Mouse (Mus musculus): ENCODE results near the gene Gm6268. TPM values are rescaled to one million over a fixed set of nuclear protein-coding genes. Genes with fewer than 3 reads are reported as not detected.

Gene Gm6268
- not detected in 2 replicates for total RNA-seq (2012; rRNA removed)
- not detected for polyA plus RNA-seq (2012; ENCODE audit: insufficient read depth in 1 of 2, insufficient read length in 2 of 2, low read depth in 1 of 2, low replicate concordance in 2 of 2, missing spikeins in 1 of 2)

GRCm38 (mm10) chrX:36400980-36401379 lies at the start of gene Gm6268:
Gene Gm6268, plus strand, starts transcription at chrX:36401280.
- Histone ChIP-seq H3K4me3 (ENCODE audit: control insufficient read depth in 1 of 2, insufficient read depth in 1 of 2, low read depth in 2 of 2, low read length in 2 of 2) (no peak within 1 kb of the TSS), H3K27me3 (ENCODE audit: control insufficient read depth in 1 of 2, insufficient read depth in 2 of 2, low read length in 2 of 2) (no peaks in the 10 kb centered on the region; a peak in 1 of 4 replicates), H3K27ac (ENCODE audit: control insufficient read depth, low read depth, low read length) (no peak within 1 kb of the TSS), H3K79me2 (ENCODE audit: control insufficient read depth, insufficient read depth, low read length, poor library complexity) (no peaks in the 10 kb centered on the region), H3K9ac (ENCODE audit: control insufficient read depth, low read depth, low read length, poor library complexity, severe bottlenecking) (no peak within 1 kb of the TSS), H3K4me1 (ENCODE audit: control insufficient read depth in 1 of 2, insufficient read depth in 2 of 2, low read length in 2 of 2) (no peaks in the 10 kb centered on the region), H3K9me3 (replicated peaks; ENCODE audit: insufficient read depth, low read length) (no peaks in the 10 kb centered on the region), H3K36me3 (ENCODE audit: control insufficient read depth in 1 of 2, insufficient read depth in 2 of 2, low read length in 2 of 2) (no peaks in the 10 kb centered on the region)
- DNase-seq (ENCODE audit: low read depth, low spot score): no peak
- TF ChIP-seq RCOR1 (IDR thresholded peaks at IDR 0.05; ENCODE audit: low read depth, low read length) (no peak), GABPA (IDR thresholded peaks at IDR 0.05; ENCODE audit: low read depth, low read length) (no peak), MXI1 (IDR thresholded peaks at IDR 0.05; ENCODE audit: low read depth, low read length) (no peak), GATA1 (IDR thresholded peaks at IDR 0.05; ENCODE audit: low read depth, low read length) (no peak), MAZ (IDR thresholded peaks at IDR 0.05; ENCODE audit: low read depth, low read length) (no peak)

GRCm38 (mm10) chrX:36352446-36352845 lies 48.6 kb upstream of the Gm6268 start:
- no peak overlapping the region for H3K4me3 ChIP-seq (ENCODE audit: control insufficient read depth in 1 of 2, insufficient read depth in 1 of 2, low read depth in 2 of 2, low read length in 2 of 2)
- H3K79me2 ChIP-seq (ENCODE audit: control insufficient read depth, insufficient read depth, low read length, poor library complexity): no peaks in the 10 kb centered on the region
- H3K27ac ChIP-seq (ENCODE audit: control insufficient read depth, low read depth, low read length): no peak overlapping the region
- no peaks in the 10 kb centered on the region for H3K36me3 ChIP-seq (ENCODE audit: control insufficient read depth in 1 of 2, insufficient read depth in 2 of 2, low read length in 2 of 2)
- H3K4me1 ChIP-seq (ENCODE audit: control insufficient read depth in 1 of 2, insufficient read depth in 2 of 2, low read length in 2 of 2): no peaks in the 10 kb centered on the region
- DNase-seq (ENCODE audit: low read depth, low spot score): peak; percentile 24
- TF ChIP-seq RAD21 (IDR thresholded peaks at IDR 0.05; ENCODE audit: low read depth, low read length) (peak; percentile 16), MYC (IDR thresholded peaks at IDR 0.05; ENCODE audit: low read depth, low read length) (no peak), SMC3 (IDR thresholded peaks at IDR 0.05; ENCODE audit: low read depth, low read length) (peak; percentile 28), CTCF (IDR thresholded peaks at IDR 0.05 in 2 of 3, conservative IDR thresholded peaks at IDR 0.05 in 1 of 3; ENCODE audit: control insufficient read depth in 1 of 3, insufficient read depth in 1 of 3, low read depth in 2 of 3, low read length in 3 of 3, poor library complexity in 1 of 3, severe bottlenecking in 1 of 3) (peak in 1 of 3 experiments; percentile 30; a peak in 3 of 6 replicates)
- H3K27me3 ChIP-seq (ENCODE audit: control insufficient read depth in 1 of 2, insufficient read depth in 2 of 2, low read length in 2 of 2): no peaks in the 10 kb centered on the region
- no peaks in the 10 kb centered on the region for H3K9me3 ChIP-seq (replicated peaks; ENCODE audit: insufficient read depth, low read length)
- no peak overlapping the region for H3K9ac ChIP-seq (ENCODE audit: control insufficient read depth, low read depth, low read length, poor library complexity, severe bottlenecking)

DNA sequence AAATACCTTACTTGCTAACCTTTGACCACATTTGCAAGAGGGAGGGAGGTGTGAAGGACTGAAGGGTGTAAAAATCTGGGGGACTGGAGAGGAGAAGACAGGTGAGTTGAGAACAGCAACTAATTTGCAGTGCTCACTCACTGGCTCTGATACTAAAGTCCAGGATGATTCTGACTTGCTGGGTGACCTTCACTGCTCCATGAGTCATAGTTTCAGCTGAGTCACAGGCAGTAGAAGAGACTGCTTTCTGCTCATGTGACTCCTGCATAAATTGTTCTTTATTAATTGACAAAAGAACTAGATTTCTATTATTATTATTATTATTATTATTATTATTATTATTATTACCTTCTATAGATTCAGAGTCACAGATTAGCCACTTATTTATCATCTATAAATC lies 15.7 kb upstream of the Gm6268 start:
- Histone ChIP-seq H3K4me1 (ENCODE audit: control insufficient read depth in 1 of 2, insufficient read depth in 2 of 2, low read length in 2 of 2) (no peaks in the 10 kb centered on the region), H3K4me3 (ENCODE audit: control insufficient read depth in 1 of 2, insufficient read depth in 1 of 2, low read depth in 2 of 2, low read length in 2 of 2) (no peak overlapping the region), H3K27ac (ENCODE audit: control insufficient read depth, low read depth, low read length) (no peak overlapping the region), H3K27me3 (ENCODE audit: control insufficient read depth in 1 of 2, insufficient read depth in 2 of 2, low read length in 2 of 2) (no peaks in the 10 kb centered on the region), H3K36me3 (ENCODE audit: control insufficient read depth in 1 of 2, insufficient read depth in 2 of 2, low read length in 2 of 2) (no peaks in the 10 kb centered on the region), H3K79me2 (ENCODE audit: control insufficient read depth, insufficient read depth, low read length, poor library complexity) (no peaks in the 10 kb centered on the region), H3K9me3 (replicated peaks; ENCODE audit: insufficient read depth, low read length) (no peaks in the 10 kb centered on the region), H3K9ac (ENCODE audit: control insufficient read depth, low read depth, low read length, poor library complexity, severe bottlenecking) (no peak overlapping the region)
- TF ChIP-seq MYC (IDR thresholded peaks at IDR 0.05; ENCODE audit: low read depth, low read length) (no peak), EP300 (IDR thresholded peaks at IDR 0.05; ENCODE audit: low read depth in 1 of 2, low read length in 2 of 2) (no peak), ZNF384 (IDR thresholded peaks at IDR 0.05; ENCODE audit: low read depth, low read length) (no peak), USF2 (IDR thresholded peaks at IDR 0.05; ENCODE audit: borderline replicate concordance in 1 of 2, insufficient read depth in 1 of 2, low read depth in 1 of 2, low read length in 2 of 2) (no peak), MAX (IDR thresholded peaks at IDR 0.05; ENCODE audit: low read length) (no peak), KAT2A (conservative IDR thresholded peaks at IDR 0.05; ENCODE audit: low read depth, low read length) (no peak), ZC3H11A (IDR thresholded peaks at IDR 0.05; ENCODE audit: low read depth, low read length) (no peak), POLR2A (IDR thresholded peaks at IDR 0.05; ENCODE audit: control insufficient read depth in 1 of 2, insufficient read depth in 1 of 2, low read depth in 1 of 2, low read length in 2 of 2, poor library complexity in 1 of 2) (no peak), NELFE (IDR thresholded peaks at IDR 0.05; ENCODE audit: low read depth, low read length) (no peak), ELF1 (IDR thresholded peaks at IDR 0.05; ENCODE audit: low read depth, low read length) (no peak), MEF2A (IDR thresholded peaks at IDR 0.05; ENCODE audit: extremely low read depth, insufficient replicate concordance, low read depth, low read length, poor library complexity, severe bottlenecking) (no peak), RAD21 (IDR thresholded peaks at IDR 0.05; ENCODE audit: low read depth, low read length) (no peak), UBTF (IDR thresholded peaks at IDR 0.05; ENCODE audit: borderline replicate concordance, insufficient read depth, low read depth, low read length) (no peak), POLR2AphosphoS5 (IDR thresholded peaks at IDR 0.05; ENCODE audit: borderline replicate concordance, low read depth, low read length) (no peak), JUND (IDR thresholded peaks at IDR 0.05; ENCODE audit: low read depth, low read length) (no peak), SIN3A (IDR thresholded peaks at IDR 0.05; ENCODE audit: low read length) (no peak), ZMIZ1 (IDR thresholded peaks at IDR 0.05; ENCODE audit: low read depth, low read length) (no peak)
- DNase-seq (ENCODE audit: low read depth, low spot score): no peak

Measured in MEL (cell line).